Mouse (Mus musculus) E14TG2a.4 (cell line): ENCODE measurements around the gene Phf24.

Source experiments
- H3K27me3 ChIP-seq: 2 replicates; pipeline ENCODE4 v1.6.1; 2014; ENCODE audit warnings: low read length, control low read depth; ENCODE audit not compliant: insufficient read depth
- H3K36me3 ChIP-seq: 2 replicates; pipeline ENCODE4 v1.6.1; 2014; ENCODE audit warnings: low read length, control low read depth; ENCODE audit not compliant: insufficient read depth
- H3K4me1 ChIP-seq: replicated peaks from 2 replicates; pipeline ENCODE4 v1.6.1; 2014; ENCODE audit warnings: low read depth, low read length, control low read depth
- H3K4me3 ChIP-seq: replicated peaks from 2 replicates; pipeline ENCODE4 v1.5.1; 2014; ENCODE audit warnings: mild to moderate bottlenecking, low read length
- H3K9me3 ChIP-seq: 2 replicates; pipeline ENCODE4 v1.6.1; 2014; ENCODE audit warnings: low read length, control low read depth
- CTCF ChIP-seq: conservative IDR thresholded peaks from 2 replicates; pipeline ENCODE4 v1.5.1; 2014; ENCODE audit warnings: low read length
- NANOG ChIP-seq: IDR thresholded peaks from 2 replicates; pipeline ENCODE4 v1.6.1; 2014; ENCODE audit warnings: borderline replicate concordance, low read length, mixed read lengths
- POU5F1 ChIP-seq: IDR thresholded peaks from 2 replicates; pipeline ENCODE4 v1.6.1; 2014; ENCODE audit warnings: low read length, borderline replicate concordance

Gene Phf24

GRCm38 (mm10) chr4:42920726-42921125 is 4.3 kb downstream of the Phf24 start:
- Histone ChIP-seq H3K27me3 (peaks cover 58% of the 10 kb centered on the region), H3K9me3 (no peaks in the 10 kb centered on the region), H3K4me1 (peaks cover 4% of the 10 kb centered on the region), H3K36me3 (no peaks in the 10 kb centered on the region), H3K4me3 (no peak overlapping the region)
- TF ChIP-seq NANOG (no peak), POU5F1 (no peak), CTCF (no peak)

- Histone ChIP-seq H3K36me3 (no peaks in the 10 kb centered on the region), H3K27me3 (peaks cover 51% of the 10 kb centered on the region)
- TF ChIP-seq NANOG (no peak), POU5F1 (no peak), CTCF (no peak)
Observed at GRCm38 (mm10) chr4:42921536-42921935, 5.1 kb downstream of the Phf24 start.

GRCm38 (mm10) chr4:42922056-42922455 is 5.6 kb downstream of the Phf24 start:
- Histone ChIP-seq H3K36me3 (no peaks in the 10 kb centered on the region), H3K4me3 (no peak overlapping the region), H3K9me3 (no peaks in the 10 kb centered on the region), H3K27me3 (peaks cover 48% of the 10 kb centered on the region), H3K4me1 (no peaks in the 10 kb centered on the region; the same call in 1 of the 2 replicates)
- no peak for TF ChIP-seq POU5F1
- no peak for TF ChIP-seq NANOG
- no peak for TF ChIP-seq CTCF

More at GRCm38 (mm10) chr4:42921536-42921935, 5.1 kb downstream of the Phf24 start:
- no peak overlapping the region for H3K4me3 ChIP-seq
- peaks cover 2% of the 10 kb centered on the region for H3K4me1 ChIP-seq
- no peaks in the 10 kb centered on the region for H3K9me3 ChIP-seq

- Histone ChIP-seq H3K4me1 (no peaks in the 10 kb centered on the region; the same call in 1 of the 2 replicates), H3K27me3 (peaks cover 45% of the 10 kb centered on the region), H3K4me3 (no peak overlapping the region), H3K9me3 (no peaks in the 10 kb centered on the region), H3K36me3 (no peaks in the 10 kb centered on the region)
- TF ChIP-seq CTCF: no peak
- no peak for TF ChIP-seq NANOG
- TF ChIP-seq POU5F1: no peak
Observed at GRCm38 (mm10) chr4:42922461-42922860, 6.0 kb downstream of the Phf24 start.

- Histone ChIP-seq H3K9me3 (no peaks in the 10 kb centered on the region), H3K4me1 (no peaks in the 10 kb centered on the region), H3K36me3 (no peaks in the 10 kb centered on the region), H3K4me3 (no peak overlapping the region), H3K27me3 (peaks cover 28% of the 10 kb centered on the region)
- TF ChIP-seq NANOG: no peak
- no peak for TF ChIP-seq CTCF
- TF ChIP-seq POU5F1: no peak
Observed at GRCm38 (mm10) chr4:42924095-42924710, 7.7 kb downstream of the Phf24 start.

GRCm38 (mm10) chr4:42928209-42928608 is 11.7 kb downstream of the Phf24 start:
- Histone ChIP-seq H3K9me3 (no peaks in the 10 kb centered on the region), H3K36me3 (no peaks in the 10 kb centered on the region), H3K4me3 (no peak overlapping the region), H3K4me1 (0 out of 2 replicates have a peak, but pooled peaks cover under 1% of the 10 kb centered on the region), H3K27me3 (peaks cover 26% of the 10 kb centered on the region)
- TF ChIP-seq CTCF: peak; percentile 38
- no peak for TF ChIP-seq NANOG

- Histone ChIP-seq H3K27me3 (peaks cover 33% of the 10 kb centered on the region), H3K4me3 (no peak overlapping the region), H3K4me1 (peaks cover 8% of the 10 kb centered on the region), H3K36me3 (no peaks in the 10 kb centered on the region), H3K9me3 (no peaks in the 10 kb centered on the region)
- TF ChIP-seq POU5F1: no peak
- no peak for TF ChIP-seq CTCF
- TF ChIP-seq NANOG: no peak
Observed at GRCm38 (mm10) chr4:42928952-42929351, 12.5 kb downstream of the Phf24 start.

- Histone ChIP-seq H3K9me3 (no peaks in the 10 kb centered on the region), H3K4me1 (peaks cover 10% of the 10 kb centered on the region)
- TF ChIP-seq NANOG: no peak
- no peak for TF ChIP-seq CTCF
- TF ChIP-seq POU5F1: no peak
Observed at GRCm38 (mm10) chr4:42932229-42932969, 15.9 kb downstream of the Phf24 start.

GRCm38 (mm10) chr4:42933630-42934029 is 17.2 kb downstream of the Phf24 start:
- H3K36me3 ChIP-seq: no peaks in the 10 kb centered on the region
- peaks cover 65% of the 10 kb centered on the region for H3K27me3 ChIP-seq
- TF ChIP-seq CTCF: no peak
- no peak for TF ChIP-seq POU5F1
- TF ChIP-seq NANOG: no peak
- H3K9me3 ChIP-seq: no peaks in the 10 kb centered on the region
- H3K4me3 ChIP-seq: peak overlapping the region; percentile 60
- H3K4me1 ChIP-seq: peaks cover 22% of the 10 kb centered on the region

More at GRCm38 (mm10) chr4:42932229-42932969, 15.9 kb downstream of the Phf24 start:
- Histone ChIP-seq H3K4me3 (no peak overlapping the region), H3K36me3 (no peaks in the 10 kb centered on the region), H3K27me3 (peaks cover 53% of the 10 kb centered on the region)
